Mouse (Mus musculus): ENCODE data around the gene 9130019O22Rik. TPM values are rescaled to one million over a fixed set of nuclear protein-coding genes. Genes with fewer than 3 reads are reported as not detected.
"Not testable (repeated sequence)": the region's sequence is repeated elsewhere in the genome, so short reads cannot be mapped to it uniquely, and the experiment has no call there.

Gene 9130019O22Rik
- polyA plus RNA-seq, 1 experiment = 0.37 TPM

- peak overlapping the region; percentile 60; the same call in 1 of the 2 replicates for H3K27ac ChIP-seq (ENCODE audit: control insufficient read depth, insufficient read depth, low read depth, low read length)
- no peaks in the 10 kb centered on the region for H3K27me3 ChIP-seq (ENCODE audit: control insufficient read depth, insufficient read depth, low read length)
- peak overlapping the region; percentile 87 for H3K4me3 ChIP-seq (ENCODE audit: control insufficient read depth, low read depth, low read length)
- no peaks in the 10 kb centered on the region; the same call in 1 of the 2 replicates for H3K36me3 ChIP-seq (ENCODE audit: control insufficient read depth, insufficient read depth, low read length)
- H3K4me1 ChIP-seq (ENCODE audit: control insufficient read depth, insufficient read depth, low read length) = peaks cover 21% of the 10 kb centered on the region
- TF ChIP-seq POLR2A (IDR thresholded peaks at IDR 0.05; ENCODE audit: control insufficient read depth, low read depth, low read length) = no peak
- TF ChIP-seq CTCF (IDR thresholded peaks at IDR 0.05; ENCODE audit: control insufficient read depth, insufficient read depth, insufficient replicate concordance, low read depth, low read length) = no peak
Measured at GRCm38 (mm10) chr7:127343351-127344019, 43.5 kb downstream of the 9130019O22Rik start.

DNA sequence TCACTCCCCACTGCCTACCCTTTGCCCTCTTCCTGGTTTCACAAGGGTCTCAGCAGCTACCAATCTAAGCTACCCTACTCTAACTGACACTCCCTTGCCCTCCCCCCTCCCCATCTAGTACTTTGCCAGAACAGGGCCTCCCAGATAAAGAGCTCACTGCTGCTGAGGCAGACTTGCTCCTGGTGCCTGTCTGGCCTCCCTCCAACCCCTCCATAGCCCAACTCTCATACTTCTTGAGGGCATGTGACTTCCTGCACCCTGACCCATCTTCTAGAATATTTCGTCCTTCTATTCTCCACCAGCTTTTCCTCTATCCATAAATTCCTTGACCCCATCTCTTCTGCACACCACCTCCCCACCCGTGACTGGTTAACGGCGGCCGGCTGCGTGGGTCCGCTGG lies 44.1 kb downstream of the 9130019O22Rik start:
- Histone ChIP-seq H3K4me3 (ENCODE audit: control insufficient read depth, low read depth, low read length) (peak overlapping the region; percentile 87), H3K36me3 (ENCODE audit: control insufficient read depth, insufficient read depth, low read length) (no peaks in the 10 kb centered on the region; the same call in 1 of the 2 replicates), H3K27me3 (ENCODE audit: control insufficient read depth, insufficient read depth, low read length) (no peaks in the 10 kb centered on the region), H3K27ac (ENCODE audit: control insufficient read depth, insufficient read depth, low read depth, low read length) (no peak overlapping the region), H3K4me1 (ENCODE audit: control insufficient read depth, insufficient read depth, low read length) (peaks cover 21% of the 10 kb centered on the region)
- TF ChIP-seq POLR2A (IDR thresholded peaks at IDR 0.05; ENCODE audit: control insufficient read depth, low read depth, low read length) = no peak
- no peak for TF ChIP-seq CTCF (IDR thresholded peaks at IDR 0.05; ENCODE audit: control insufficient read depth, insufficient read depth, insufficient replicate concordance, low read depth, low read length)

- H3K27ac ChIP-seq (ENCODE audit: control insufficient read depth, insufficient read depth, low read depth, low read length) = no peak overlapping the region
- peaks cover 21% of the 10 kb centered on the region for H3K4me1 ChIP-seq (ENCODE audit: control insufficient read depth, insufficient read depth, low read length)
- H3K4me3 ChIP-seq (ENCODE audit: control insufficient read depth, low read depth, low read length) = peak overlapping the region; percentile 87
- no peaks in the 10 kb centered on the region; the same call in 1 of the 2 replicates for H3K36me3 ChIP-seq (ENCODE audit: control insufficient read depth, insufficient read depth, low read length)
- no peaks in the 10 kb centered on the region for H3K27me3 ChIP-seq (ENCODE audit: control insufficient read depth, insufficient read depth, low read length)
- TF ChIP-seq POLR2A (IDR thresholded peaks at IDR 0.05; ENCODE audit: control insufficient read depth, low read depth, low read length) (no peak), CTCF (IDR thresholded peaks at IDR 0.05; ENCODE audit: control insufficient read depth, insufficient read depth, insufficient replicate concordance, low read depth, low read length) (no peak)
Measured at GRCm38 (mm10) chr7:127342332-127342731, 44.6 kb downstream of the 9130019O22Rik start.

GRCm38 (mm10) chr7:127341861-127342260 lies 45.1 kb downstream of the 9130019O22Rik start:
- H3K4me1 ChIP-seq (ENCODE audit: control insufficient read depth, insufficient read depth, low read length) = peaks cover 20% of the 10 kb centered on the region
- not testable (repeated sequence) for H3K4me3 ChIP-seq (ENCODE audit: control insufficient read depth, low read depth, low read length); H3K36me3 ChIP-seq (ENCODE audit: control insufficient read depth, insufficient read depth, low read length); H3K27ac ChIP-seq (ENCODE audit: control insufficient read depth, insufficient read depth, low read depth, low read length); H3K27me3 ChIP-seq (ENCODE audit: control insufficient read depth, insufficient read depth, low read length)

- peaks cover 17% of the 10 kb centered on the region for H3K4me1 ChIP-seq (ENCODE audit: control insufficient read depth, insufficient read depth, low read length)
- H3K36me3 ChIP-seq (ENCODE audit: control insufficient read depth, insufficient read depth, low read length) = no peaks in the 10 kb centered on the region; the same call in 1 of the 2 replicates
- H3K27me3 ChIP-seq (ENCODE audit: control insufficient read depth, insufficient read depth, low read length) = no peaks in the 10 kb centered on the region
- TF ChIP-seq CTCF (IDR thresholded peaks at IDR 0.05; ENCODE audit: control insufficient read depth, insufficient read depth, insufficient replicate concordance, low read depth, low read length) = no peak
- TF ChIP-seq POLR2A (IDR thresholded peaks at IDR 0.05; ENCODE audit: control insufficient read depth, low read depth, low read length) = no peak
- H3K27ac ChIP-seq (ENCODE audit: control insufficient read depth, insufficient read depth, low read depth, low read length) = no peak overlapping the region
- H3K4me3 ChIP-seq (ENCODE audit: control insufficient read depth, low read depth, low read length) = no peak overlapping the region
Measured at GRCm38 (mm10) chr7:127341356-127341755, 45.6 kb downstream of the 9130019O22Rik start.

DNA sequence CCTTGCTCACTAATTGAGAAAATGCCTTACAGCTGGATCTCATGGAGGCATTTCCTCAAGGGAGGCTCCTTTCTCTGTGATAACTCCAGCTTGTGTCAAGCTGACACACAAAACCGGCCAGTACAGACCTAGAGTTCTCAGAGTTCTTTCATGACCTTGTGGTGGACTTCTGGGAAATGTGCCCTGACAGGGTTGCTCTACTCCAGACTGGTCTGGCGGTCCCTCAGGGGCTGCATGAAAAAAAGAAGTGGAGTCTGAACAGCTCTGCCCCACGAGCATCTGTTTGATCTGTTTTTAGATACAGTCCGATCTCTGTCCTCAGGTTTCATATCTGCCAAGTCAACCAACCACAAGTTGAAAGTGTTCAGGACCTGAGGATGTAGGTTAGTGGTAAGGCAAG lies 49.3 kb downstream of the 9130019O22Rik start:
- TF ChIP-seq POLR2A (IDR thresholded peaks at IDR 0.05; ENCODE audit: control insufficient read depth, low read depth, low read length) (no peak), CTCF (IDR thresholded peaks at IDR 0.05; ENCODE audit: control insufficient read depth, insufficient read depth, insufficient replicate concordance, low read depth, low read length) (no peak)
- H3K4me3 ChIP-seq (ENCODE audit: control insufficient read depth, low read depth, low read length) = no peak overlapping the region
- no peaks in the 10 kb centered on the region for H3K36me3 ChIP-seq (ENCODE audit: control insufficient read depth, insufficient read depth, low read length)
- no peak overlapping the region for H3K27ac ChIP-seq (ENCODE audit: control insufficient read depth, insufficient read depth, low read depth, low read length)
- peaks cover 2% of the 10 kb centered on the region; the same call in 1 of the 2 replicates for H3K4me1 ChIP-seq (ENCODE audit: control insufficient read depth, insufficient read depth, low read length)
- H3K27me3 ChIP-seq (ENCODE audit: control insufficient read depth, insufficient read depth, low read length) = no peaks in the 10 kb centered on the region

DNA sequence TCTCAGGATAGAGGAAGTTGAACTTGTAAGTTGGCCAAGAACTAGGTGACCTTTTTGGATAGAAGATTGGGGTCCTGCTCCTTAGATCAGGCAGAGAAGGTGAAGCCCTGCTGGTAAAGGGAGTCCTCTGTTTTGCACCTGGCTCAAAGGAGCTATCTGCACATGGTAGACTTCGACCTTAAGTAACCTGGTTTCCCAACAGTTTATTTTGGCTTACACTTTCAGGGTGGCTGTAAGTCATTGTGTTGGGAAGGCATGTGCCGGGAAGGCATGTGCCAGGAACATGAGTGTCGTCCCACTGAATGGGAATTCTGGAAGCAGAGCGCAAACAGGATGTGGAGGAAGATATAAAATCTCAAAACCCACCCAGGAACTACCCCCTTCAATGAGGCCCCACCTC lies 51.4 kb downstream of the 9130019O22Rik start:
- no peak overlapping the region for H3K4me3 ChIP-seq (ENCODE audit: control insufficient read depth, low read depth, low read length)
- no peaks in the 10 kb centered on the region for H3K36me3 ChIP-seq (ENCODE audit: control insufficient read depth, insufficient read depth, low read length)
- no peaks in the 10 kb centered on the region for H3K27me3 ChIP-seq (ENCODE audit: control insufficient read depth, insufficient read depth, low read length)
- H3K4me1 ChIP-seq (ENCODE audit: control insufficient read depth, insufficient read depth, low read length) = no peaks in the 10 kb centered on the region
- no peak for TF ChIP-seq CTCF (IDR thresholded peaks at IDR 0.05; ENCODE audit: control insufficient read depth, insufficient read depth, insufficient replicate concordance, low read depth, low read length)
- TF ChIP-seq POLR2A (IDR thresholded peaks at IDR 0.05; ENCODE audit: control insufficient read depth, low read depth, low read length) = no peak
- H3K27ac ChIP-seq (ENCODE audit: control insufficient read depth, insufficient read depth, low read depth, low read length) = no peak overlapping the region

Measured in testis, adult 2 months (tissue).